Mouse (Mus musculus) yolk sac, embryonic 10.5 days (tissue): ENCODE measurements around the gene Grap2.
A peak's percentile ranks its signal among the peaks of the same experiment; 100 is the strongest.
"Not testable (repeated sequence)": the region's sequence is repeated elsewhere in the genome, so short reads cannot be mapped to it uniquely, and the experiment has no call there.

Experiments
- DNase-seq: peaks from one replicate; pipeline ENCODE4 v3.0.0-alpha.2; 2017; ENCODE audit warnings: low spot score

The Grap2 gene

GRCm38 (mm10) chr15:80567139-80567538, 5.3 kb upstream of the Grap2 start:
- no peak for DNase-seq

DNA sequence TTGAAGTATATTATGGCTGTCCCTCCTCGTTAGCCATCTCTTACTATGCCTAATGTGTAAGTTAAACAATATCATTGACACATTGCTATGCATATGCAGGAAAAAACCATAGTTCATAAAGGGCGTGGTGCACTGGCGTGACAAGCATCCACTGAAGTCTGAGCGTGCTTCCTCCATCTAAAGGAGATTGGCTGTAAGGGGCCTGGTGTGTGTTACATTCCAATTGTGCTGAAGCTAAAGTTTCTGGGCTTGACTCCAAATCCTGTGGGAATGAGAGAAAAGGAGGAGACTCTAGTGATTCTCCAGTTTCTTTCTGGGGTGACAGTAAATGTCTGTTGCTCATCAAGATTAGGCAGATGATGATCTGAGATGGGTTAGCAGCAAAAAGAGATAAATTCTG, 4.7 kb upstream of the Grap2 start:
- no peak for DNase-seq

- no peak for DNase-seq
These were observed 3.2 kb upstream of the Grap2 start for GRCm38 (mm10) chr15:80569205-80569604.

- no peak for DNase-seq
These were observed 2.2 kb upstream of the Grap2 start for GRCm38 (mm10) chr15:80570226-80570625.

- no peak for DNase-seq
These were observed 783 bp upstream of the Grap2 start for GRCm38 (mm10) chr15:80571611-80572010.

GRCm38 (mm10) chr15:80572811-80573520, 572 bp downstream of the Grap2 start:
- DNase-seq = no peak

- no peak for DNase-seq
These were observed 2.0 kb downstream of the Grap2 start for GRCm38 (mm10) chr15:80574211-80575040.

GRCm38 (mm10) chr15:80575817-80576370, 3.5 kb downstream of the Grap2 start:
- DNase-seq = no peak

DNA sequence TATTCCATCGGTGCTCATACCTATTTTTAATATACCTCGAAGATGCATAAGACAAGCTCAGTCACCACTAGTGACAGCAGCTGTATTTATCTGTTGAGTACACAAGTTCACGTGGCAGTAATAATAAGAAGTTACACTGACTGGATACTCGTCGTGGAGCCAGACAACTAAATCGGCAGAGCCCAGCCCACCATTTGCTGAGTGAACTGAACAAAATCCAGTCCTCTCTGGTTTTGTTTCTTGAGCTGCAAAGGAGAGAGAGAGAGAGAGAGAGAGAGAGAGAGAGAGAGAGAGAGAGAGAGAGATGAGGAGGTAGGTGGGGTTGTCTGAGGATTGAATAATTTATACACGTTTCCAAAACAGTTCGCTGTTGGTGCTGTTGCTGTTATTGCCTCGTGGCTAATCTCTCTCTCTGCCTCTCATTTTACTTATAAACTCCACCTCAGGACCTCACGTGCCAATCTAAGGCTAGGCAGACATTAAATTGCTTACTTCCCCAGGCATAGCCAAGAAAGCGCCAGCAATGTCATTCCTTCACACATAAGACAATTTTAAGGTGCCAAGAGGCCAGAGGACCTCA, 4.1 kb downstream of the Grap2 start:
- DNase-seq = no peak

- no peak for DNase-seq
These were observed 5.0 kb downstream of the Grap2 start for GRCm38 (mm10) chr15:80577166-80577960.

- no peak for DNase-seq
These were observed 6.7 kb downstream of the Grap2 start for GRCm38 (mm10) chr15:80579121-80579520.

DNA sequence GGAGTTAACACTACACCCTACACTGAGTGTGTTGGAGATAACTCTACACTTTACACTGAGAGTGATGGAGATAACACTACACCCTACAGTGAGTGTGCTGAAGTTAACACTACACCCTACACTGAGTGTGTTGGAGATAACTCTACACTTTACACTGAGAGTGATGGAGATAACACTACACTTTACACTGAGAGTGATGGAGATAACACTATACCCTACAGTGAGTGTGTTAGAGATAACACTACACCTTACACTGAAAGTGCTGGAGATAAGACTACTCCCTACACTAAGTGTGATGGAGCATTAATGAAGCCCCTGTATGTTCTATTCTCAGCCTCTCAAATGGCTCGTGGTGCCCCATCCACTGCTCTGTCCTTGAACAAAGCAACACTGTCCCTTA, 8.2 kb downstream of the Grap2 start:
- not testable (repeated sequence) for DNase-seq

GRCm38 (mm10) chr15:80582581-80583495, 10.4 kb downstream of the Grap2 start:
- DNase-seq = no peak

- no peak for DNase-seq
These were observed 13.9 kb downstream of the Grap2 start for GRCm38 (mm10) chr15:80586296-80586695.

DNA sequence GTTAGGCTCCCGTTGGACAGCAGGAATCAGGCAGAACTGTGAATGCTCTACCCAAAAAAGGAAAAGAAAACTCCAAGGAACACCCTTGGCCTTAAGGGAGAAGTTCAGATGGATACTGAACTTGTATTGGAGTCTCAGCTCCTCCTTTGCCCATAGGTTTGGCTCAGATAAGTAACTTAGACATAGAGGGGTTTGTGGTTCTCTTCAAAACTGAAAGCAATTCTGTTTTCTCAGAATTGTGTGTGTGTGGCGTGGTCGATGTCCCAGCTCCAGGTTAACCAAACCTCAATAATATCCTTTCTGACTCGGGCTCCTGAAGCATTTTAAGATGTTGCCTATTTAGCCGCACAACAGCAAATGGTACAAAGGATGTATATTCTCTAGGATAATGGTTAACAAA, 18.2 kb downstream of the Grap2 start:
- DNase-seq = no peak

GRCm38 (mm10) chr15:80592737-80593136, 20.3 kb downstream of the Grap2 start:
- no peak for DNase-seq

DNA sequence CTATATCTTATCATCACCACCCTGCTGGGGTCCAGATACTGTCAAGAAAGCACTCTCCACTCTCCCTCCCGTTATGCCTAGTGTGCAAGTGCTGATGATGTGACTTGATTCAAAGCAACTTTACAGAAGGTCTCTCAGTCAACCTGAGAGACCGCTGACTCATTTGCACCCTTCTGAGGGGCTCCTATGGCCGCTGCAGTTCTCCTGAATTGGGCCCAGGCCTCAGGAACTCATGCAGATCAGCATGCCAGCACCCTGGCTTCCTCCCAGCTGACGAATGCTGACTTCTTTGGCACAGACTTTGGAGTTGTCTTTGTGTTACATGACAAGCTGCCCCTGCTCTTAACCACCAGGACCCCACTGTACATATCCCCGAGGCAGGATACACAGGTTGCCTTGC, 21.5 kb downstream of the Grap2 start:
- DNase-seq = no peak

DNA sequence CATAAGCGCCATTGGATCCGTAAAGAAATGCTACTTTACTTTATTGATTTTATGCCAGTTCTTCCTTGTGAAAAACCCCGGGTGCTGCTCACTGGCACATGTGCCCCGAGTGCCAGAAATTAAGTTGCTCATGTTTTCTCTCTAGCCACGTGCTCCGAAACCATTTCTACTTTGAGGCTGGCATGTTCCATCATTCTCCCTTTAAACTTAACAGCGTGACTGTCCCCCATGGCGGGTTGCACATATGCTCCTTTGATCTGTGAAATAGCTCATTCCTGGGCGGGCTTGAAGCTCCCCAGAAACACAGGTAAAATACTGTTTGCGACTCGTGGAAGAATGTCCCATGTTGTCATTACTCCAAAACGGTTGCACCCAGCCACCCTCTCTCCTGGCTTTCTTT, 26.4 kb downstream of the Grap2 start:
- no peak for DNase-seq

DNA sequence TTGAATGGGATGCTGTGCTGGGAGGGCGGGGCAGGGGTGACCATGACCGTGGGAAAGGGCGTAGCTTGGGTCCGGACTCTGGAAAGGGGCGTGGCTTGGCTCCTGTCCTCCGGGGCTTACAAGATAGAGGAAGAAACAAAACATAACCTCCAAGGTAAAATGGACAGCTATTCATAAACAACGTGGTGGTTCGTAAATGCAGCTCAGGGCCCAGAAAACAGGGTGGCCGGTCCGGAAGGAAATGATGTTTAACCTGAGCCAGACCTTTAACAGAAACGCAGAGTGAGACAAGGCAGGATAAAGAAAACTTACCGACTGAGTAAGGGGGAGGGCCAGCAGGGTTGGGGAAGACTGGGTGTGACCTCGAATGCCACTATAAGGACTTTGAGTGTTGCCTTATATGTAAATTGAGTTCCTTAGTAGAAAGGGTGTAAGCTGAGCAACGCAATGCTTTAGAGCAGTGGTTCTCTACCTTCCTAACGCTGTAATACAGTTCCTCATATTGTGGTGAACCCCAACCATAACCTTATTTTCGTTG, 26.9 kb downstream of the Grap2 start:
- peak; percentile 32 for DNase-seq

- DNase-seq = no peak
These were observed 27.4 kb downstream of the Grap2 start for GRCm38 (mm10) chr15:80599843-80600242.

DNA sequence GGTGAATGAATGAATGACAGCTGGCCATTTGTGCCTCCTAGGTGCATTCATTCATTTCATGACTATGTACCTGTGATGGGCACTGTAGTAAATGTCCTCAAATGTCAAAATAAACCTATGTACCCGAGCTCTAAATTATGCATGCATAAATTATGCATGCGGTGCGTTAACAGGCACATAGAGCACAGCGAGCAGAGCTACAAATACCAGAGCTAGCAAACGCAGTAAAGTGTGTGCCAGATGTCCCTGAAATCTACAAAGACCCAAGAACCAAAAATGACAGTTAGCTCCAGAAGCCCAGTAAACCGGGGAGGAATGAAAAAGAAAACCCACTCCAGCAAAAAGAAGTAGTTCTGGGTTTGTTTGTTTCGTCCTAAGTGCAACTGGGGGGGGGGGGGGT, 29.1 kb downstream of the Grap2 start:
- no peak for DNase-seq
